Mouse (Mus musculus): ENCODE measurements around the gene Slc26a6.

GRCm38 (mm10) chr9:108824144-108824685, 28.9 kb upstream of the Slc26a6 start:
- TF ChIP-seq CTCF (IDR thresholded peaks at IDR 0.05; ENCODE audit: control insufficient read depth, insufficient read depth, insufficient read length) (no peak), USF1 (IDR thresholded peaks at IDR 0.05; ENCODE audit: low read depth) (no peak), FOSL1 (IDR thresholded peaks at IDR 0.05; ENCODE audit: insufficient read depth, low read length, poor library complexity, severe bottlenecking) (no peak), MYOG (IDR thresholded peaks at IDR 0.05; ENCODE audit: control insufficient read depth, extremely low read depth, insufficient read length) (no peak), MAX (IDR thresholded peaks at IDR 0.05) (no peak), CEBPB (IDR thresholded peaks at IDR 0.05; ENCODE audit: low read depth) (no peak), MYOD1 (IDR thresholded peaks at IDR 0.05; ENCODE audit: control insufficient read depth, insufficient read length, low read depth) (no peak)
